Mouse (Mus musculus): ENCODE measurements around the gene Ppp3ca. TPM values are rescaled to one million over a fixed set of nuclear protein-coding genes. Genes with fewer than 3 reads are reported as not detected.

Gene Ppp3ca
- polyA plus RNA-seq, 1 experiment = 595 TPM

- Histone ChIP-seq H3K4me3 (ENCODE audit: insufficient read depth, low read length) (no peak overlapping the region), H3K4me1 (ENCODE audit: control insufficient read depth, insufficient read depth, low read length) (no peaks in the 10 kb centered on the region), H3K27ac (ENCODE audit: insufficient read depth, low read length) (no peak overlapping the region)
- no peak for TF ChIP-seq POLR2A (IDR thresholded peaks at IDR 0.05; ENCODE audit: extremely low read depth, insufficient read depth, low read length)
- no peak for TF ChIP-seq CTCF (IDR thresholded peaks at IDR 0.05; ENCODE audit: extremely low read depth, insufficient read depth, low read length)
Measured at GRCm38 (mm10) chr3:136866095-136866494, 196.2 kb downstream of the Ppp3ca start.

- TF ChIP-seq CTCF (IDR thresholded peaks at IDR 0.05; ENCODE audit: extremely low read depth, insufficient read depth, low read length) = no peak
- no peak for TF ChIP-seq POLR2A (IDR thresholded peaks at IDR 0.05; ENCODE audit: extremely low read depth, insufficient read depth, low read length)
- Histone ChIP-seq H3K4me3 (ENCODE audit: insufficient read depth, low read length) (no peak overlapping the region), H3K4me1 (ENCODE audit: control insufficient read depth, insufficient read depth, low read length) (peaks cover 1% of the 10 kb centered on the region; the same call in 1 of the 2 replicates), H3K27ac (ENCODE audit: insufficient read depth, low read length) (no peak overlapping the region)
Measured at GRCm38 (mm10) chr3:136866571-136866970, 196.6 kb downstream of the Ppp3ca start.

GRCm38 (mm10) chr3:136867366-136867765 is 197.4 kb downstream of the Ppp3ca start:
- no peak overlapping the region for H3K4me3 ChIP-seq (ENCODE audit: insufficient read depth, low read length)
- peaks cover 6% of the 10 kb centered on the region for H3K4me1 ChIP-seq (ENCODE audit: control insufficient read depth, insufficient read depth, low read length)
- H3K27ac ChIP-seq (ENCODE audit: insufficient read depth, low read length) = no peak overlapping the region
- TF ChIP-seq CTCF (IDR thresholded peaks at IDR 0.05; ENCODE audit: extremely low read depth, insufficient read depth, low read length) (no peak), POLR2A (IDR thresholded peaks at IDR 0.05; ENCODE audit: extremely low read depth, insufficient read depth, low read length) (no peak)

- peaks cover 19% of the 10 kb centered on the region for H3K4me1 ChIP-seq (ENCODE audit: control insufficient read depth, insufficient read depth, low read length)
- H3K27ac ChIP-seq (ENCODE audit: insufficient read depth, low read length) = no peak overlapping the region
- H3K4me3 ChIP-seq (ENCODE audit: insufficient read depth, low read length) = no peak overlapping the region
- TF ChIP-seq POLR2A (IDR thresholded peaks at IDR 0.05; ENCODE audit: extremely low read depth, insufficient read depth, low read length) (no peak), CTCF (IDR thresholded peaks at IDR 0.05; ENCODE audit: extremely low read depth, insufficient read depth, low read length) (no peak)
Measured at GRCm38 (mm10) chr3:136871772-136872532, 202.0 kb downstream of the Ppp3ca start.

GRCm38 (mm10) chr3:136872533-136873095 is 202.7 kb downstream of the Ppp3ca start:
- H3K27ac ChIP-seq (ENCODE audit: insufficient read depth, low read length) = no peak overlapping the region

GRCm38 (mm10) chr3:136873809-136874449 is 204.0 kb downstream of the Ppp3ca start:
- Histone ChIP-seq H3K4me1 (ENCODE audit: control insufficient read depth, insufficient read depth, low read length) (peaks cover 19% of the 10 kb centered on the region), H3K4me3 (ENCODE audit: insufficient read depth, low read length) (no peak overlapping the region), H3K27ac (ENCODE audit: insufficient read depth, low read length) (no peak overlapping the region)
- TF ChIP-seq CTCF (IDR thresholded peaks at IDR 0.05; ENCODE audit: extremely low read depth, insufficient read depth, low read length) (no peak), POLR2A (IDR thresholded peaks at IDR 0.05; ENCODE audit: extremely low read depth, insufficient read depth, low read length) (no peak)

More at GRCm38 (mm10) chr3:136872533-136873095, 202.7 kb downstream of the Ppp3ca start:
- TF ChIP-seq POLR2A (IDR thresholded peaks at IDR 0.05; ENCODE audit: extremely low read depth, insufficient read depth, low read length) (no peak), CTCF (IDR thresholded peaks at IDR 0.05; ENCODE audit: extremely low read depth, insufficient read depth, low read length) (no peak)
- peaks cover 19% of the 10 kb centered on the region for H3K4me1 ChIP-seq (ENCODE audit: control insufficient read depth, insufficient read depth, low read length)
- no peak overlapping the region for H3K4me3 ChIP-seq (ENCODE audit: insufficient read depth, low read length)

GRCm38 (mm10) chr3:136874566-136874965 is 204.6 kb downstream of the Ppp3ca start:
- Histone ChIP-seq H3K4me1 (ENCODE audit: control insufficient read depth, insufficient read depth, low read length) (peaks cover 19% of the 10 kb centered on the region), H3K4me3 (ENCODE audit: insufficient read depth, low read length) (no peak overlapping the region), H3K27ac (ENCODE audit: insufficient read depth, low read length) (no peak overlapping the region)
- TF ChIP-seq POLR2A (IDR thresholded peaks at IDR 0.05; ENCODE audit: extremely low read depth, insufficient read depth, low read length) (no peak), CTCF (IDR thresholded peaks at IDR 0.05; ENCODE audit: extremely low read depth, insufficient read depth, low read length) (no peak)

GRCm38 (mm10) chr3:136887741-136888140 is 217.8 kb downstream of the Ppp3ca start:
- TF ChIP-seq POLR2A (IDR thresholded peaks at IDR 0.05; ENCODE audit: extremely low read depth, insufficient read depth, low read length) = no peak
- TF ChIP-seq CTCF (IDR thresholded peaks at IDR 0.05; ENCODE audit: extremely low read depth, insufficient read depth, low read length) = no peak
- Histone ChIP-seq H3K4me3 (ENCODE audit: insufficient read depth, low read length) (no peak overlapping the region), H3K4me1 (ENCODE audit: control insufficient read depth, insufficient read depth, low read length) (peaks cover 4% of the 10 kb centered on the region), H3K27ac (ENCODE audit: insufficient read depth, low read length) (no peak overlapping the region)

GRCm38 (mm10) chr3:136892140-136892539 is 222.2 kb downstream of the Ppp3ca start:
- no peak for TF ChIP-seq POLR2A (IDR thresholded peaks at IDR 0.05; ENCODE audit: extremely low read depth, insufficient read depth, low read length)
- TF ChIP-seq CTCF (IDR thresholded peaks at IDR 0.05; ENCODE audit: extremely low read depth, insufficient read depth, low read length) = no peak
- H3K4me3 ChIP-seq (ENCODE audit: insufficient read depth, low read length) = no peak overlapping the region
- peaks cover 10% of the 10 kb centered on the region for H3K4me1 ChIP-seq (ENCODE audit: control insufficient read depth, insufficient read depth, low read length)
- H3K27ac ChIP-seq (ENCODE audit: insufficient read depth, low read length) = no peak overlapping the region
